Mouse (Mus musculus): ENCODE measurements at regions not wholly inside any gene's neighbourhood (a gene's known extent, or its start where the extent isn't known, plus 50 kb on each side); places are given as distances from the start of the nearest gene placed in this dataset.
A peak's percentile ranks its signal among the peaks of the same experiment; 100 is the strongest.

GRCm38 (mm10) chr10:17103416-17103815, 619.6 kb upstream of the Cited2 start:
- no peak overlapping the region for H3K27ac ChIP-seq
- no peak for TF ChIP-seq CTCF (IDR thresholded peaks at IDR 0.05; ENCODE audit: low read depth)
- WGBS: 86% methylated on average over 2 of the region's 2 CpGs
- no peaks in the 10 kb centered on the region for H3K27me3 ChIP-seq (ENCODE audit: insufficient read depth, low read length)
- H3K4me2 ChIP-seq (ENCODE audit: low read depth, low read length): no peak overlapping the region
- ATAC-seq: no peak
- H3K36me3 ChIP-seq (ENCODE audit: insufficient read depth, low read length): no peaks in the 10 kb centered on the region
- DNase-seq (ENCODE audit: low spot score): no peak
- H3K9ac ChIP-seq (replicated peaks; ENCODE audit: low read length): no peak overlapping the region
- no peaks in the 10 kb centered on the region for H3K4me1 ChIP-seq (ENCODE audit: insufficient read depth, low read length)
- H3K4me3 ChIP-seq (ENCODE audit: low read length): no peak overlapping the region
- no peaks in the 10 kb centered on the region for H3K9me3 ChIP-seq (ENCODE audit: low read length)

- Histone ChIP-seq H3K36me3 (ENCODE audit: insufficient read depth, low read length) (no peaks in the 10 kb centered on the region), H3K9ac (replicated peaks; ENCODE audit: low read length) (no peak overlapping the region), H3K4me1 (ENCODE audit: insufficient read depth, low read length) (no peaks in the 10 kb centered on the region), H3K27me3 (ENCODE audit: insufficient read depth, low read length) (no peaks in the 10 kb centered on the region), H3K9me3 (ENCODE audit: low read length) (no peaks in the 10 kb centered on the region), H3K27ac (no peak overlapping the region), H3K4me2 (ENCODE audit: low read depth, low read length) (no peak overlapping the region), H3K4me3 (ENCODE audit: low read length) (no peak overlapping the region)
- no peak for ATAC-seq
- 96% methylated on average over 1 of the region's 1 CpGs for WGBS
- no peak for DNase-seq (ENCODE audit: low spot score)
- TF ChIP-seq CTCF (IDR thresholded peaks at IDR 0.05; ENCODE audit: low read depth): no peak
These were observed 616.2 kb upstream of the Cited2 start for GRCm38 (mm10) chr10:17106831-17107230.

DNA sequence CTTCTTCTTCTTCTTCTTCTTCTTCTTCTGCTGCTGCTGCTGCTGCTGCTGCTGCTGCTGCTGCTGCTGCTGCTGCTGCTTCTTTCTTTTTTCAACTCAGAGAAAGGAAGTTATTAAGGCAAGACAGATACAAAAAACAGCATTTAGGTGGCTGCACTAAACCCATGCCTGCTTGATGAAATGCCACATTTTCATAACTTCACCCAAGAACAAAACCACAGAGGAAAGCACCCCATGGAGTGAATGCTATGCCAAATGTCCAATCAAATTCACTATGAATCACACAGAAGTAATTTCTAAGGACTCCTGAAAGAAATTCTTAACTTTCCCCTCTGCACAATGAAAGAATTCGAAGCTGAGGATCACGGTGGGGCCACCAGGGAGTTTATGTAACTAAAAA, 611.9 kb upstream of the Cited2 start:
- Histone ChIP-seq H3K9ac (replicated peaks; ENCODE audit: low read length) (no peak overlapping the region), H3K9me3 (ENCODE audit: low read length) (no peaks in the 10 kb centered on the region), H3K4me2 (ENCODE audit: low read depth, low read length) (no peak overlapping the region), H3K4me3 (ENCODE audit: low read length) (no peak overlapping the region), H3K27me3 (ENCODE audit: insufficient read depth, low read length) (no peaks in the 10 kb centered on the region), H3K4me1 (ENCODE audit: insufficient read depth, low read length) (no peaks in the 10 kb centered on the region), H3K36me3 (ENCODE audit: insufficient read depth, low read length) (no peaks in the 10 kb centered on the region), H3K27ac (no peak overlapping the region)
- ATAC-seq (no peak), DNase-seq (ENCODE audit: low spot score) (no peak)
- WGBS: 74% methylated on average over 2 of the region's 2 CpGs
- no peak for TF ChIP-seq CTCF (IDR thresholded peaks at IDR 0.05; ENCODE audit: low read depth)

- ATAC-seq (no peak), DNase-seq (ENCODE audit: low spot score) (no peak)
- Histone ChIP-seq H3K36me3 (ENCODE audit: insufficient read depth, low read length) (no peaks in the 10 kb centered on the region), H3K27ac (no peak overlapping the region), H3K27me3 (ENCODE audit: insufficient read depth, low read length) (no peaks in the 10 kb centered on the region), H3K4me3 (ENCODE audit: low read length) (no peak overlapping the region), H3K4me1 (ENCODE audit: insufficient read depth, low read length) (no peaks in the 10 kb centered on the region), H3K9me3 (ENCODE audit: low read length) (no peaks in the 10 kb centered on the region), H3K4me2 (ENCODE audit: low read depth, low read length) (no peak overlapping the region), H3K9ac (replicated peaks; ENCODE audit: low read length) (no peak overlapping the region)
- TF ChIP-seq CTCF (IDR thresholded peaks at IDR 0.05; ENCODE audit: low read depth): no peak
- WGBS: 96% methylated on average over 4 of the region's 4 CpGs
These were observed 608.2 kb upstream of the Cited2 start for GRCm38 (mm10) chr10:17114805-17115204.

DNA sequence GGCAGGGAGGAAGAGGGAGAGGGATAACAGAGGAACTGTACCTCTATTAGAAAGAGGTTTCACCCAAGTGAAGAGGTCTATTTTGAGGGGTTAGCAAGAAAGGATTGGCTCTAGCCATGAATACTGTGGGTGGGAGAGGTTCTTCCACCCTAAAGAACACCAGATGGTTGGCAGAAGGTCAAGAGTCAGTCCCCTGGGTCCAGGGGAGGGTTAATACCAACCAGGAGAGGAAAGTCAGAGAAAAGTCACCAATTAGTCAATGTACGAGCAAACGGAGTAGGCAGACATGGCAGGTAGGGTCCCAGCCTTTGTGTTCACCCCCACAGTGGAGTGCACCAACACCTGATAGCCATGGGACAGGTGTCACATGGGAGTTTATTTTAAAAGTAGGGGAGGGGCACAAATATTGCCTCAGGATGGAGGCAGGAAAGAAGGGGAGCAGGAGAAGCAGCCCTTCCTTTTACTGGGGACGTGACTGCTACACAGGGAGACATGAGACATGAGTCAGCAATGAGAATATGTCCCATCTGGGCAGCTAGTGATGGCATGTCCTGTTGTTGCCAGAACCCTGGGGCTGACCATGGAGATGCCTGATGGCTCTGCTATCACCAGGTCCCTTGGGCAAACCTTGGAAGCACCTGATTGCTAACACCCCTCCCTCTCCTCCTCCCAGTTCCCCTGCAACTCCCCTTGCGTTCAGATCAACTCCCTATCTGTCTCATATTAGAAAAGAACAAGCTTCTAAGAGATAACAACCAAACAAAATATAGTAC, 593.4 kb upstream of the Cited2 start:
- Histone ChIP-seq H3K9me3 (ENCODE audit: low read length) (no peaks in the 10 kb centered on the region), H3K36me3 (ENCODE audit: insufficient read depth, low read length) (no peaks in the 10 kb centered on the region), H3K4me2 (ENCODE audit: low read depth, low read length) (no peak overlapping the region), H3K27me3 (ENCODE audit: insufficient read depth, low read length) (no peaks in the 10 kb centered on the region), H3K27ac (no peak overlapping the region), H3K4me1 (ENCODE audit: insufficient read depth, low read length) (no peaks in the 10 kb centered on the region), H3K4me3 (ENCODE audit: low read length) (no peak overlapping the region), H3K9ac (replicated peaks; ENCODE audit: low read length) (no peak overlapping the region)
- 77% methylated on average over 4 of the region's 4 CpGs for WGBS
- TF ChIP-seq CTCF (IDR thresholded peaks at IDR 0.05; ENCODE audit: low read depth): no peak
- no peak for DNase-seq (ENCODE audit: low spot score)
- no peak for ATAC-seq

DNA sequence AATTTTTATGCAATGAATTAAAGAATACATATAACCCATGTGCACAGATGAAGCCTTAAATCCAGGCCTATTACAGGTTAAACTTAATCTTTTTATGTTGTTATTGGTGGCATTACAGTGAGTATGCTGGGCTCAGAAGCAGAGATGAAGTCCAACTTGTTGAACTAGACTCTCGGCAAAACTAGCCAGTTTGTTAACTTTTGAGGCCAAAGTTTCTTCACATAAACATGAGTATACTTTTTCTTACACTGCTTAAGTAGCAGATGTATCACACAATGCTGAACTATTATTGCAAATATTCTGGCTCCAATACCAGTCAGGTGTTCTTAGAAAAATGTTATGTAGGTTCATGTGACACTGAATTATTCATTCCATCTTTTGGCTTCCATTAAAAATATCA, 592.4 kb upstream of the Cited2 start:
- Histone ChIP-seq H3K9me3 (ENCODE audit: low read length) (no peaks in the 10 kb centered on the region), H3K27me3 (ENCODE audit: insufficient read depth, low read length) (no peaks in the 10 kb centered on the region), H3K27ac (no peak overlapping the region), H3K36me3 (ENCODE audit: insufficient read depth, low read length) (no peaks in the 10 kb centered on the region), H3K9ac (replicated peaks; ENCODE audit: low read length) (no peak overlapping the region), H3K4me3 (ENCODE audit: low read length) (no peak overlapping the region), H3K4me2 (ENCODE audit: low read depth, low read length) (no peak overlapping the region), H3K4me1 (ENCODE audit: insufficient read depth, low read length) (no peaks in the 10 kb centered on the region)
- 96% methylated on average over 1 of the region's 1 CpGs for WGBS
- DNase-seq (ENCODE audit: low spot score) (no peak), ATAC-seq (no peak)
- no peak for TF ChIP-seq CTCF (IDR thresholded peaks at IDR 0.05; ENCODE audit: low read depth)

DNA sequence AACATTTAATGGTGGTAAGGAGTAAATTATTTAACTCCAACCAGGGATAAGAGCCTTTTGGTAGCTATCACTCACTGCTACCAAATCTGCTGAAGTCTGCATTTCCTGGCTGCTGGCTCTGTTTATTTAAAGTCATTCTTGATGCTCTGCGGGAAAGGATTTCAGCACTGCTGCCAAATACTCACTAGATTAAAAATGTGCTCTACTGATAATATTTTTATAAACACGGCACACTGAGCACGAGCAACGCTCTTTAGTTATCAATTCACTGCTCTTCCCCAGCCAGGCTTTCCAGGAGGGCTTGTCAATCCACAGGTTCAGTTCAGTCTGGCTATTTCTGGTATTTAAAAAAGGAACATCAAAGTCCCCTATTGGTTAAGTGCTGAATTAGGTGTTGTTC, 591.3 kb upstream of the Cited2 start:
- no peak for ATAC-seq
- H3K9ac ChIP-seq (replicated peaks; ENCODE audit: low read length): no peak overlapping the region
- peak; percentile 19 for DNase-seq (ENCODE audit: low spot score)
- no peak overlapping the region for H3K4me3 ChIP-seq (ENCODE audit: low read length)
- H3K4me2 ChIP-seq (ENCODE audit: low read depth, low read length): no peak overlapping the region
- no peak for TF ChIP-seq CTCF (IDR thresholded peaks at IDR 0.05; ENCODE audit: low read depth)
- no peaks in the 10 kb centered on the region for H3K36me3 ChIP-seq (ENCODE audit: insufficient read depth, low read length)
- H3K27ac ChIP-seq: no peak overlapping the region
- 29% methylated on average over 4 of the region's 4 CpGs for WGBS
- H3K27me3 ChIP-seq (ENCODE audit: insufficient read depth, low read length): no peaks in the 10 kb centered on the region
- H3K4me1 ChIP-seq (ENCODE audit: insufficient read depth, low read length): no peaks in the 10 kb centered on the region
- H3K9me3 ChIP-seq (ENCODE audit: low read length): no peaks in the 10 kb centered on the region

All from hindbrain, postnatal 0 days (tissue).